Mouse (Mus musculus): Measurements from ENCODE around the gene Gpr84.

- TF ChIP-seq POLR2A (IDR thresholded peaks at IDR 0.05; ENCODE audit: borderline replicate concordance, extremely low read depth, low read depth, low read length) (no peak), CTCF (IDR thresholded peaks at IDR 0.05; ENCODE audit: insufficient read depth, low read length) (no peak)
Measured at GRCm38 (mm10) chr15:103294649-103295048, 15.8 kb downstream of the Gpr84 start.
